Mouse (Mus musculus): ENCODE results near the gene Uhmk1.

DNA sequence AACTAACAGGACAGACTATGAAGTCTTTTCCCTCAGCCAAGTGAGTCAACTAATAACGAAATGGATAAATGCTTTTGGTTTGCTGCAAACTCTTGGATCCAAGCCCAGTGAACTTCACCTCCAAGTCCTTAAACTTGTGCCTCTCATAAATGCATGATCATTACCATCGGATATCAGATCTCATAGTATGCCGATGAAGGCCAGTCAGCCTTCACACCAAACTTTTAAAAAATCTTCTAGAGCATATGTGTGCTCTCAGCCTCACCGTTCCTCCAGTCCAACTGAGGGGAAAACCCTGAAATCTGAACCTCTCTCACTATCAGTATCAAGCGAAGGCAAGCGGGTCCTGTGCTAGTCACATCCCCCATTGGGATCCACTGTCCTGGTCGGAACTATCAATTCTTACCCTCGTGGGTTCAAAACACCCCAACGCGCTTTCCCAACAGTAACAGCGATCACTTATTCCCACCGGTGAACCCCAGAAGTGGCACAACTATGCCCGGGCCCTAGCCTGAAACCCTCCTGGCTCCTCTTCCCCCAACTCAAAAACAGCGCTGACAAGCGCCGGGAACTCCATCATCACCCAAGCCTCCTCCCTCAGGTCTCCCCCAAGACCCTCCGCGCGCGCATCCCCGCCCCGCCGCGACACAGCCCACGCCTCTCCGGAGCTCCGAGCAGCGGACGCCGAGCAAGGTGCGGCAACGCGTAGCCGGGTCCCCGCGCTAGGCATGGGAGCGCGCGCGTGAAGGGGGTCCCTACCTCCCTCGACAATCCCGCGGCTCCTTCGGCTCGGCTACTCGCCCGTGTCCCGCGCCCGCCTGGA is 41.0 kb downstream of the Uhmk1 start:
- TF ChIP-seq GATA1 (IDR thresholded peaks at IDR 0.05; ENCODE audit: borderline replicate concordance, low read length) = no peak
- TF ChIP-seq CTCF (IDR thresholded peaks at IDR 0.05; ENCODE audit: low read depth, low read length) = no peak
- no peak for TF ChIP-seq TAL1 (conservative IDR thresholded peaks at IDR 0.05; ENCODE audit: low read depth, low read length)
- no peak for TF ChIP-seq GATA2 (IDR thresholded peaks at IDR 0.05; ENCODE audit: borderline replicate concordance, low read depth, low read length)
